Mouse (Mus musculus) layer of hippocampus, adult 9-10 months (tissue): ENCODE measurements around the gene Olfr229.
"Not testable (repeated sequence)": the region's sequence is repeated elsewhere in the genome, so short reads cannot be mapped to it uniquely, and the experiment has no call there.

ENCODE experiments used
- DNase-seq: peaks from one replicate; pipeline ENCODE4 v3.0.0; 2022; ENCODE audit warnings: low spot score

Gene Olfr229

DNA sequence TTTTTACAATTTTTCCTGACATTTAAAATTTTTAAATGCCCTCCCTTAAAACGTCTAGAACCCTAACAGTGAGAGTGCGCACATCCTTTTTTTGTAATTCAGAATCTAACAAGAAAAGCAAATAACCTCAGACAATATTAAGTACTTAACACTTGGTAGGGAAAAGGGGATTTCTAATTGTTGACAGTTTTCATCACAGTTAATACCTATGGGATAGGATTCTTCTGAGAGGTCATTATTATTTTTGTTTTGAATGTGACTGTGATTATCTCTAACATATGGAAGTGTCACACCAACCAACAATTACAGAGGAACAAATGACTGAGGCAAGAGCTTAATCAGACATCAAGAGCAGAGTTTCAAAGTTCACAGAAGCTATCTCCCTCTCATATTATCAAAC is at the start of gene Olfr229:
Olfr229 (plus strand) TSS at position 301 of the 400 bp plus-strand sequence.
- DNase-seq, result no peak

DNA sequence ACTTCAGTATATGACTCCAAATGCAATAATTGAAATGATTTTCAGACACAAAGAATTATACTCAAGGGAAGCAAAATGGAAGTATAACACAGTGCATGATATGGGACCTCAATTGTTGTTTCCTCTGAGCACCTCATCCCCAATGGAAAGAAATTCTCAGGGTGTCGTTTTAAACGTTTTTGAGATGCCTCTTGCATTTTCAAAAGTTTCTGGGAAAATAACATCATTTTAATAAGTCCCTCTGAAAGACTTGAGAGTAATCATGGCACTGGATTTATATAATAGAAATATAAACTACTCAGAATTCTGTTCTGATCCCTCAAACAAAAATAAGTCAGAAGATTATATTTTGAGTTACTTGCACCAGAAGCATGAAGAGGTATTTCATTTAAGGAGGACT is 41.0 kb upstream of the Olfr229 start, which contains the start of gene Olfr972:
Olfr972 (plus strand) TSS at position 301 of the 400 bp plus-strand sequence.
- DNase-seq, result no peak

DNA sequence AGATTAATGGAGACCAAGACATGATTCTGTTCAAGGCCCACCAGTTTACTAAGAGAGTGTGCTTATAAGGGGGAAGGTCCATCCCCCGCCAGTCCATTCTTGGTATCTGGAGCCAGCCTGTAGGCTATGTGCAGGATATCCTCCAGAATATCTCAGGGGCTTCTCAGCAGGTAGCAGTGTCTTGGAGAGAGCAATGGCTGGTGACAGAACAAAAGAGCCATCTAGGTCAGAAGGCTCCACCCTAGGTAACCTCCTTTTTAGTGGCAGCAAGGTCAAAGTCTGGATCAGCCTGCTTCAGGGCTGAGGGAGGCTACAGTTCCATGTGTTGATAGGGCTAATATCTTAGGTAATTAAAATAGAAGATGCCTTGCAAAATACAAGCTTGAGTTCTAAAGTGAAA is 35.1 kb upstream of the Olfr229 start:
- not testable (repeated sequence) for DNase-seq

DNA sequence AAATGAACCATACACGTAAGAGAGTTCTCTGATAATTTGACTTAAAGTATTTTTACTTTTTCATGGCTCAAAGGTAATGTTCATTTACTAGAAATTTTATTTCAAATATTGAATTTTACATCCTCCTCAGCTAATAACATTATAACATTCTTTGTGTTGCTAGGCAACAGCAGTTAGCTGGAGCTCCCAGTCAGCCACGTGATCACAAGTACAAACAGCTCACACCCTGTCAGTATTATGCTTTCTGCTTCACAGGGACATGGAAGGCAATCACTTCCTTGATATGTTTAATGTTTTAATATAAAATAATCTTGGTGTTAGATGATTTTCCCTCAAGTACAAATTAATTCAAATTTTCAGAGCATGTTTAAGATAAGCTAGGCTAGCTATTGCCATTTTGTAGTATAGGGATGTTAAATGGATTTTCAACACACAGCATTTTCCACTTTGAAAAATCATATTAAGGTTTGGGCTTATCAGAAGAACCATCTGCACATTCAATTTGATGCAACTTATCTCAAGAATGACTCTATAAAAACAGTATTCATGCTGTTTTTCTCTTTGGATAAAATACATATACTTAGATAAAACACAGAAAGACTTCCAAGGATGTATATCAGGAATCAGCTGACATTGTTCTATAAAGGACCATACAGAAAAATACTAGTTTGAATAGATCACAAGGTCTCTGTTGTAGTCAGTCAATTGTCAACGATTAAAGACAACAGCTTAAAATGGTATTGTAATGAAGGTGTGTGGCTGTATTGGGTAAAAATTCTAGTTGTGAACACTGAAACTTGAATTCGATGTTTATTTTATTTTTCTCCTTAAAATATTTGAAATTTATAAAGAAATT is 29.4 kb upstream of the Olfr229 start:
- not testable (repeated sequence) for DNase-seq

DNA sequence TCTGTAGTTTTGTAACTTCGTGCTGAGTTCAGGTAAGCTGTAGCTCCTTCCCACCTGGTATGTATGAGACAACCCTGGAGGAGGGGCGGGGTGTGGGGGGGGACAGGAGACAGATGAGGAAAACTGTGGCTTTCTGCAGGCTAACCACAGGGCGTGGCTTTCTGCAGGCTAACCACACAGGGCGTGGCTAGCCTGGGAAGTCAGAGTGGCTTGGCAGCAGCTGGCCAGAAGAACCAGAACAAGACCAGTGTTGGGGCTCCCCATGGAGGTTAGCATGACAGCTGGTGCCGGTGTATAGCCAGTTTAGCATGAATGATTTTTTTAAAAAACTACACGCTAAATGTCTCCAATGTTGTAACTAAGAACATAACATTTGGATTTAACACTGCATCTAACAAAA is 2.0 kb upstream of the Olfr229 start:
- no peak for DNase-seq

DNA sequence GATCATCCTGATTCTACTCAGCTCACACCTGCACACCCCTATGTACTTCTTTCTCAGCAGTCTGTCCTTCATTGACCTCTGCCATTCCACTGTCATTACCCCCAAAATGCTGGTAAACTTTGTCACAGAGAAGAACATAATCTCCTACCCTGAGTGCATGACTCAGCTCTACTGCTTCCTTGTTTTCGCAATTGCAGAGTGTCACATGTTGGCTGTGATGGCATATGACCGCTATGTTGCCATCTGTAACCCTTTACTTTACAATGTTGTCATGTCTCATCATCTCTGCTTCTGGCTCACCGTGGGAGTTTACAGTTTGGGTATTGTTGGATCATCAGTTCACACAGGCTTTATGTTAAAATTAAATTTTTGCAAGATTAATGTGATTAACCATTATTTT is 2.8 kb downstream of the Olfr229 start:
- no peak for DNase-seq

DNA sequence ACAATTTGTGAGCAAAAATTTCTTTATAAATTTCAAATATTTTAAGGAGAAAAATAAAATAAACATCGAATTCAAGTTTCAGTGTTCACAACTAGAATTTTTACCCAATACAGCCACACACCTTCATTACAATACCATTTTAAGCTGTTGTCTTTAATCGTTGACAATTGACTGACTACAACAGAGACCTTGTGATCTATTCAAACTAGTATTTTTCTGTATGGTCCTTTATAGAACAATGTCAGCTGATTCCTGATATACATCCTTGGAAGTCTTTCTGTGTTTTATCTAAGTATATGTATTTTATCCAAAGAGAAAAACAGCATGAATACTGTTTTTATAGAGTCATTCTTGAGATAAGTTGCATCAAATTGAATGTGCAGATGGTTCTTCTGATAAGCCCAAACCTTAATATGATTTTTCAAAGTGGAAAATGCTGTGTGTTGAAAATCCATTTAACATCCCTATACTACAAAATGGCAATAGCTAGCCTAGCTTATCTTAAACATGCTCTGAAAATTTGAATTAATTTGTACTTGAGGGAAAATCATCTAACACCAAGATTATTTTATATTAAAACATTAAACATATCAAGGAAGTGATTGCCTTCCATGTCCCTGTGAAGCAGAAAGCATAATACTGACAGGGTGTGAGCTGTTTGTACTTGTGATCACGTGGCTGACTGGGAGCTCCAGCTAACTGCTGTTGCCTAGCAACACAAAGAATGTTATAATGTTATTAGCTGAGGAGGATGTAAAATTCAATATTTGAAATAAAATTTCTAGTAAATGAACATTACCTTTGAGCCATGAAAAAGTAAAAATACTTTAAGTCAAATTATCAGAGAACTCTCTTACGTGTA is 21.1 kb downstream of the Olfr229 start:
- not testable (repeated sequence) for DNase-seq

DNA sequence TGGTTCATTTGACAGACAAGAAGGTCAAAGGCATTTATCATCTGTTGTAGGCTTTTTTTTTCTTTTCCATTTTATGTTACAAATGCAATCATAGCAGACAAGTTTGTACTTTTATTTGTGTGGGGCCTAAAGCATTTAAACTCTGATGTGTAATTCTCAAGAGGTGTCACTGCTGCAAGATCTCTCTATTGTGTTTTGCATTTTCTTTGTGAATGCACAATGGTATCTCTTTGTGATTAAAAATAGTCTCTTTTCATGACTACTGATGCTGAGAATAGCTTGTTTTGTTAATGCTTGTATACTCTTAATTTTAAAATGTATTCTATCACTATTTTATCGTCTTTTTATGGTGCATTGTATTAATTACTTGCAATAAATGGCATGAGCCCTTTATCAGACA is 21.7 kb downstream of the Olfr229 start:
- DNase-seq, result not testable (repeated sequence)

DNA sequence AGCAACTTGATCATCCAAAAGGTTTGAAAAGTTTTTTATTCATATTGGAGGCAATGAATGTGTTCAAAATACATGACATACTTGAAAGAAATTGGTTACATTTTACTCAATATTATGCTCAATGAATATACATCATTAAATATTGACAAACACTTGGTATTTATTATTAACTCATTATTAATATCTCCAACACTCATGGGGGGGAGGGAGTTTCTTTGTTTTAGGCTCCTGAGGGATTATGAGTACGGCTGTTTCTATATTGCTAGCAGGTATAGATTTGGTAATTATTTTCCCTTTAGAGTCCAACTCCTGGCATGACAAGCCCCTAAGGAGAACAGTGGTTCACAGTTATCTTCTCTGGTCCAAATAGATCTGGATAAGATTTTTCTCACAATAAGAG is 30.1 kb downstream of the Olfr229 start, which contains the start of gene Olfr974:
Olfr974 (plus strand) TSS at position 301 of the 400 bp plus-strand sequence.
- no peak for DNase-seq

DNA sequence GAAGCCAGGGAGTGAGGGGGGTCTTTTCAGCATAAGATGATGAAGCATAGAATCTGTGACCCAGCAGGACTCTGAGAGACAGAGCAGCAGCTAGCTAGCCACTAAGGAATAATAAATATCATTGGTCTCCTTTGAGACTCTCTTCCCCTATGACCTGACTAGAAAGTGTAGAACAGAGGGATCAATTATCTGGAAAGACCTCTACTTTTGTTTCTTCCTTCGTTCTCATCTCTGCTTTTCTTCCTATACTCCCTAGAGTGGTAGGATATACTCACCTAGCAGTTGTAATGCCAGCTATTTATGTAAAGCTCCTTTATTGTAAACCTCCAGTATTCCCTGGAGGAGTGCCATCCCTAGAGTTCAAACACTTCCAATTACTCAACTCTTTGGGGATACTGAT is 44.8 kb downstream of the Olfr229 start, which contains the start of gene Olfr975:
Olfr975 (minus strand) TSS at position 101 of the 400 bp plus-strand sequence.
- DNase-seq, result no peak

DNA sequence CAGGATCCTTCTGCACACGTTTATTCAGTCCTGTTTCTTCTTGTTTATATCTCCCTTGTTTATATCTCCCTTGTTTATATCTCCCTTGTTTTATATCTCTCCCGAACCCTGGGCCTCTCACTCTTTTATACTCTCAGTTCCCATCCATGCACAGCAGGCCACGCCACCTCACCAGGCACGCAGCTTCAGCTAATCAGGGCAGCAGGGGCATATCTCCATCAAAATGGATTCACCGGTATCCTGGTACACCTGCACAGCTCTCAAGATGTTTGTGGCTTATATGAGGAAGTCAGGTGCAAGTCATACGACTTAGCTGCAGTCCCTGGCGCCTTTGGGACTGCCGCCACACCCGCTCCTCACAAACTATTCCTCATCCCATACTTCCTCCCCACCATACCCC is 53.9 kb downstream of the Olfr229 start, which contains the start of gene Olfr976:
Olfr976 (minus strand) TSS at position 101 of the 400 bp plus-strand sequence.
- not testable (repeated sequence) for DNase-seq
